Mouse (Mus musculus): ENCODE results near the gene Snd1.

DNA sequence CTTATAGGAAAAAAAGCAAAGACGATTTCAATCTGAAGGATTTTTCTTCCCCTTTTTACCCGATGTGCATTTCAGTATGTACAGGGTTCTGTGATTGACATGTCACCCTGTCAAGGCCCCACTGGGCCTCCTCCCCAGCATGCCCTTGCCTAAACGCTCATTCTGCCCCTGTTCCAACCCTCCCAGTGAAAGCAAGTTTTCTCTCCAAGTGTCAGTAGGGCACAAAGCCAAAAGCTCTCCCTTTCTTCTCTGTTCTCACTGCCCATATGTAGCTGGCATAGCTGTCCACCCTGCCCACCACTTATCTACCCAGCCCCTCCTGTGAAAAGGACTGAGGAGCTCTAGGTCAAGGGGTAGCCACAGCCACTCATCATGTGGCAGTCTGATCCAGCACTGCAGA lies 374.4 kb downstream of the Snd1 start:
- TF ChIP-seq TCF12 (IDR thresholded peaks at IDR 0.05; ENCODE audit: insufficient read depth, poor library complexity, severe bottlenecking) (no peak), POLR2A (IDR thresholded peaks at IDR 0.05; ENCODE audit: insufficient read length, low read depth) (no peak), USF1 (IDR thresholded peaks at IDR 0.05; ENCODE audit: low read depth) (no peak), E2F4 (IDR thresholded peaks at IDR 0.05; ENCODE audit: insufficient read depth) (no peak)

Measured in myocyte (in vitro differentiated cells).